Mouse (Mus musculus) spleen, postnatal 10 days (tissue): Measurements from ENCODE around the gene AI464131.
A peak's percentile ranks its signal among the peaks of the same experiment; 100 is the strongest.

Source experiments
- DNase-seq, 2 experiments: peaks; one replicate each; pipeline ENCODE4 v3.0.0; 2021 to 2022; ENCODE audit warnings: low spot score in 2 of 2

The AI464131 gene

DNA sequence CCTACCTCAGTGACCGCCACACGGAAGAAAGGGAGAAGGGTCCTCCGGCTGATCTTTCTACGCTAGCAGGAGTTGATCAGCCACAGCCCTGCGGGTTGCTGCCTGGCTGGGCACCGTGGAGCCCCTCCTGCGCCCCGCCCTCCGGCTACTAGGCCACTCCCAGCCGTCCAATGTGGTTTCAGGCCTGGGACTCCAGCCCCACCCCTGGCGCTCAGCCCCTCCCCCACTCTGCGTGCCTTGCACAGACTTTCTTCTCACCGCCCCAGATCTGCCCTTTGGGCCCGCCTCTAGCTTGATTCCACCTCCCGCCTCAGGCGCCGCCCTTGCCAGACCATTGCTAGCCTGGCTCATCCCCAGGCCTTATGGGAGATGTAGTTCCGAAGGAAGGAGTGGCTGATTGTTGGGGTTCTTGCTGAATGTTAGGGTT, at the start of gene AI464131:
Gene AI464131 (minus strand): TSS at position 91 of the 427 bp plus-strand sequence.
- peak; percentile 47 to 87 for DNase-seq

DNA sequence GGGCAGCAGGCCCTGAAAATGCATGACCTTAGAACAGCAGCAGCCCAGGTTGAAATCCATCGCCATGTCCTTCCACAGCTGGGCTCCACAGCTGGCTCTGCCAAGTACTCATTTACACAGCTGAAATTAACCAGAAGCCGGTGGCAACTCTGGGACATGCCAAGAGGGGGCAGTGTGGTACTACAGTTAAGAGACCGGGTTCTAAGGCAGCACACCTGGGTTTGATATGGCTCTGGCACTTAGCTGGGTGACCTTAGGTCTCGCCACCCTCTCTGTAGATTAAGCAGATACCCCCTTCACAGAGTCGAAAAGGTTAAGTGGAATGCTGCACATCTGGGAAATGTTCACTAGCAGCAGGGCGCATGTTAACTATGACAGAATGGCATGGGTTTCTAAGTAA, 49.7 kb upstream of the AI464131 start:
- peak; percentile 43 to 74 for DNase-seq

DNA sequence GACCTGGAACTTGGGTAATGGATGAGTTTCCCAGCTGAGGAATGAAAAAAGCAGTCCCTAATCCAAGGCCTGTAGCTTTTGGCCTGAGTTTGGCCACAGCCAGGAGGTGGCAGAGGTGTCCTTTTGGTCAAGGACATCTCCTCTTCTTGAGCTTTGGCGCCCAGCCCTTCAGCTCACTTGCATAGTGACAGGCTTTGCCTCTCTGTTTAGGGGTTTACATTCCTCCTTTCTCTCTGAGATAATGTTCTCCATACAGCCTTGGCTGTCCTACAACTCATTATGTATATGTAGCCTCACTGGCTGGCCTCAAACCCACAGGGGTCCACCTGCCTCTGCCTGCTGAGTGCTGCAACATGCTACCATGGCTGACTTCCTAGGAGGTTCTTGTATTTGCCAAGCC, 44.2 kb upstream of the AI464131 start:
- no peak for DNase-seq

DNA sequence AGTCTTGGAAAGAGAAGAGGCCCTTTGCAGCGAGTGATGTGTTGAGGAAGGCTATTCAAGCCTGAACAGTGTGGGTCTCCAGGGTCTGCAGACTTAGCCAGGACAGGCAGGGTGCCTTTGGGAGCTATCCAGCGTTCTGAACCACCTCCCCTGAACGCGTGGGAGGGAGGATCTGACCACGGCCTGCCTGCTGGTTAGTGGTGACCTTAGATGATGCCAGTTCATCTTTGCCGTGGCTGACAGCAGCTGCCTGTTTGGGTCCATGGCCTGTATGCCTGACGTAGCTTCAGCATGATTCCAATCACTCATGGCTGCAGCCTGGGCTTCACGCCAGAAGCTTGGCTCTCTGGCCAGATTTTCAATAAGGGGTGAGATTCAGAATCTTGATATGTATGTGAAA, 43.1 kb upstream of the AI464131 start:
- peak in 1 of 2 experiments; percentile 24 for DNase-seq

DNA sequence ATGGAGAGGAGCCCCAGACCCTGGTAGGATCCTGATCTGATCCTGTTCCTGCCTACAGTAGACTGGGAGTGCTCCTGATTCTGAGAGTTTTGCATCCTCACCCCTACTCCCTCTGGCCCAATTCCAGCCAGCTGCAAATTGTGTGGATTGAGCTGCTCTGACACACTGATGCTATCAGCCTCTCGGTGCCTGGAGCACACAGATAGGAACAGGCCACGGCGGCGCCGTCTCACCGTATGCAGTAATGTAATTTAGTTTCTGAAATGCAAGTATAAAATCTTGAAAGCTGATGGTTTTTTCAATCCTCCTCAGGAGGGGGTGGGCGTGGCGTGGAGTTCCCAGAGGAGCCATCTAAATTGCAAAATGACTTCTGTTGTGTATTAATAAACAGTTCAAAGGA, 39.3 kb upstream of the AI464131 start:
- DNase-seq, result no peak

DNA sequence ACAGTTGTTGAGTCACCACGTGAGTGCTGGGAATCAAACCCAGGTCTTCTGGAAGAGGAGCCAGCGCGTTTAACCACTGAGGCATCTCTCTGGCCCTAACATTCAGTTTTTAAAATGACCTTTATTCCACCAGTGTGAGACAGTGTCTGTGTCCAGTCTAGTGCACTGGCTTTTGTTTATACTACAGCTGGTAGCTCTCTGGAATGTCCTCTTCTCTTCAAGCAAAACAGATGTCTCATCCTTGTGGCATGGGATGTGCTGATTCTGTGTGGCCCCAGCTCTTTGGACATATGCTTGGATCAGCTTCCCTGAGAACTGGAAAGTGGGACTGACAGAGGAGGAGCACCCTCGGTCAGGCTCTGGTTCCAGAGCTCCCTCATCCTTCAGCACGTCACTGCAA, 32.0 kb upstream of the AI464131 start:
- no peak for DNase-seq

DNA sequence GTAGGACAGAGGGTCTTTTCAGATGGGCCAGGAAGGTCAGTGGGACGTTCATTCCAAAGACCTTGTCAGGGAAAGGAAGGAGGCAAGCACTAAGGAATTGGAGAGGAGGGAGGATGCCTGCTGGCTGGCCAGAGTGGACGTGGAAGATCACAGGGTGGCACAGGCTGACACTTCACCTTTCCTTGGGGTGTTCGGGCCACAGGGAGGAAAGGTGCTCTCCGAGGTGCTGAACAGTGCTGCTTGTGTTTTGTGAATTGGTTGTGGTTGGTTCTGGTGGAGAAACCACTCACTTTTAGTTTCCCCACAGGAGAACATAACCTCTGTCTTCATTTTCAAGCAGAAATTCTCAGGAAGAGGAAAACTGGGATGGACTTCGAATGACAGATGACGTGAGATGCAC, 29.5 kb upstream of the AI464131 start:
- peak in 1 of 2 experiments; percentile 56 for DNase-seq

DNA sequence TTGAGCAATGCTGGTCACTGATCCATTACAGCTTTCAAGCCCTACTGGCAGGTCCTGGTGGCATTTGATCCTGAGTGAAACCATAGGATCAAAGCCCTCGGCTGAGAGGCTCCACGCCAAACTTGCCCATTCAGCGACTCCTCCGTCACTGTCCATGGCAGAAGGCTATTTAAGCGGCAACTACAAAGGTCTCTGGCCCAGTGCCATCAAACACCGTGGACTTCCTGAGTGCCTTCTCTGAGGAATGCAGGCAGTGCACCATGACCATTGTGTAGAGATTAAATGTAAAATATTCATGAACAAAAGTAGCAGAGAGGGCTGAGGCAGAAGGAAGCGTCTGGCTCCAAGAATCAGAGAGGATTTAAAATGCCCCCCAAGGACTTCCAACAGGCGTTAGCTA, 25.1 kb upstream of the AI464131 start:
- DNase-seq, result no peak

DNA sequence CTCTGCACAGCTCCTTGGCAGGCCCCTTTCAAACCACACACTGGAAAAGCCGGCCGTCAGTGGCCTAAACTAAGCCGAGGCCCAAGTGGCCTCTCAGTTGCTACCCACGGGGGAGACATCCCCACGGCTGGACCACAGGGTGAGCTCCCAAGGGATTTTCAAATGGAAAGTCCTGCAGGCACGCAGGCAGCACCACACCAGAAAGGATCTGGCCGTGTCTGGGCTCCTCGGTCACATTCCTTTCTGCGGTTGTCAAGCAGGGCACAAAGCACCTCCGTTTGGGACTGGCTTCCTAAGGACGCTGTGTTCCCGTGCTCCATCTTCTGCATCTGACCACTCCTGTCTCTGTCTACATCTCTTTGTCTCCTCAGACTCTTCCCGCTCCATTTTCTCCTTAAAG, 24.2 kb upstream of the AI464131 start:
- DNase-seq, result no peak

DNA sequence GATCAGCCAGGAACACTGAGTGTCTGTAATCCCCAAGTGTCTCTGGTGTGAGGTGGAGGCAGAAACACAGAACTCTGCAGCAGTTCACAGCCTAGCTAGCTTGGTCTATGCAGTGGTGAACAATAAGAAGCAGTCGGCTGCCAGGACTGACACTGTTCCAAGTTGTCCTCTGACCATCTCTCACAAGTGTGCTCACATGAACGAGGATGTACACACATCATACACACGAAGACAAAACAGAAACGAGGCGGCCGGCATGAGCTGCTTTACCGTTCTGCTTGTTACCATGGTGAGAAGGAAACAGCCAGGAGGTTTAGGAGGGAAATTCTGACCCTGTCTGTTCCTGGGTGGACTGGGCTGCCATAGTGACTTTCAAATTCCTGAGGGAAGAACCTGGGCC, 23.7 kb upstream of the AI464131 start:
- no peak for DNase-seq

DNA sequence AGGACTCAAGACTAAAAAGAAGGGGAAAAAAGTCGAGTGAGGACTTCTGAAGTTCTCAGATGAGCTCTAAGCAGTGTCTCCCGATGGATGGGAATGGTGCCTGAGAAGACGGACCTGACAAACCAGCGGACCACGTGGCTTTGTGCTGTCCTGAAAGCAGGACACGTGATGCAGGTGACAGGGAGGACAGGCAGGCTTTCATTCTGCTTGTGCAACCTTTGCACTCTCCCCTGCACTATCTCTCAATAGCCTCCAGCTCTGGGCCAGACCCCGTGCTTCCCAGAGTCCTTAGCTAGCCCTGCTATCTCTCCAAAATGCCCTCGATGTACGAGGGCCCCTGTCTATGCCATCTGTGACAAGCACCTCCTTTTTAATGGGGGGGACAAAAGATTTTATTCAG, 22.0 kb upstream of the AI464131 start:
- no peak for DNase-seq

DNA sequence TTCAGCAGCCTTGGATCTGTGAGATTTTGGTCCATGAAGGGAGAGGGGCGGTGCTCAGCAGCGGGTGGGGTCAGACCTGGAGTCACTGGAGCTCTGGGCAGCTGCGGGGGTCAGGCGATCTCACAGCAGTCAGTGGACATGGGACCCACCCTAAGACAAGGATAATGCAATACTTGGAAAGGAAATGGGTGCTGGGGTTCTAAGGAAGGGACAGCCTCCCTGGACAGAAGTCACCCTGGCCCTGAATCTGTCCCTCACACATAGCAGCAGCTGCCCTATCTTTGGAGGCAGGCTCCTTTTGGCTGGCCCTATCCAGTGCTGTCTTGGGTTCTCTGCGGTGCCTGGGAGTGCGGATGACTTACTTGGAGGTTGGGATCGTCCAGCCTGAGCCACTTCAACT, 21.0 kb upstream of the AI464131 start:
- DNase-seq, result no peak

DNA sequence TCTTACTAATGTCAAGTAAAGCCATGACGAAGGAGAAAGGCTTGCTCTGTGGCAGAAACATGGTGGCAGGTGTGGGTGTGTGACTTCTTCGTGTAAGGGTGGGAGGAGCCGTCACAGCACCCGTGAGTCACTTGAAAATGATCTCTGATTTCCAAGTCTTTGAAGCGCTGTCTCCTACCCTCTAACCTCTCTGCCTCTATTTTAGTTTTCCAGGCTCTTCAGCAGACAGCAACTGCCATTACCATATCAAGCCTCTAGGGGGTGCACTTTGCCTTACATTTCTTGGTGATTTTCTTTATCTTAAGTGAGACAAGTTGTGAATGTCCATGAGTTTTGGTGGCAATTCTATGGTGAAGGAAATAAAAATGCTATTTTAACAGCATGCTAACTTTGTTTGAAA, 19.9 kb upstream of the AI464131 start:
- DNase-seq, result peak in 1 of 2 experiments; percentile 40

DNA sequence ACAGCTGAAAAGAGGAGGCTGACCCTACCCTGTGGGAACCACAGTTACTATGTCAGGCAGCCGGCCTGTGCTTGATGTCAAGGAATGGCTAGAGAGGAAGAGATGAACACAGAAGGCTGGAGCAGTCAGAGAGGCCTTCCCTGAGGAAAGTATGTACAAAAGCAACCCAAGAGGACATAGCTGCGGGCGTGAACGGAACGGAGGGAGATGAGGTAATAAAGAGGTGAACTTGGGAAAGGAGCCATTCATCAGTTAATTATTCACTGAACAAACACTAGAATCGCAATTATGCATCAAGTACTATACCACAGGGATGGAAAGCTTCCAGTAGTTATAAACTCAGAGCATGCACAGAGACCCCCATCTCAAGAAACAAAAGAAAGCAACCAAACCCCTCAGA, 19.3 kb upstream of the AI464131 start:
- DNase-seq, result no peak

DNA sequence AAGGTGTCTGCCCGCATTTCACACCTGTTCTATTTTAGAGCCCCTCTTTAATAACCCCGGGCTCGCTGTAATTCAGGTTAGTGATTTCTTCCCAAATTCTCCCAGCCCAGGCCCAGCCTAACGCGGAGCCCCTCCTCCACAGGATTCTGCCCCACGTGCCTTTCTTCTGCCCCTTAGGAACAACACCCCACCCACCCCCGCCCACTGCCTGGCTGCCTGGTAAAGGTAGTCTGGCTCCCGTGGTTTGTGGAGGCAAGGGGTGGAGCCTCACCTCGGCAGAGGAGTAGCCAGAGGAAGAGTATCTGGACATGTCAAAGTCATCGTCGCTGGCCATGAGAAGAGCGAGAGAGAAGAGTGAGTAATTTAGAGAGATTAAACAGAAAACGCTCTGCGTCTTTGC, 17.8 kb upstream of the AI464131 start:
- DNase-seq, result no peak

DNA sequence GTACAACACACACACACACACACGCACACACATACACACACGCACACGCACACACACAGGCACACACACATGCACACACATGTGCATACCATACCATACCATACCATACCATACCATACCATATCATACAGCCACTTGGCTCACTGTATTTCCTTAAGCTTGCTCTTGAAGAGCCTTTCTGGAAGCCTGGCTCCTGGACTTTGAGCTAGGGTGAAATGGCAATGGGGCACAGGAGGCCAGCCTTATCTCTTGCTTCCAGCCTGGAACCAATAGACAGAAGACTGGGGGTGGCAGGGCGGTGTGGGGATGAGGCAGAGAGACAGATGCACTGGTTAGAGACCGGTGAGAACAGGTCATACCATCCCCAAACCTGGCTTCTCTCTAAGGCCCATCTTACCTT, 16.3 kb upstream of the AI464131 start:
- no peak for DNase-seq

DNA sequence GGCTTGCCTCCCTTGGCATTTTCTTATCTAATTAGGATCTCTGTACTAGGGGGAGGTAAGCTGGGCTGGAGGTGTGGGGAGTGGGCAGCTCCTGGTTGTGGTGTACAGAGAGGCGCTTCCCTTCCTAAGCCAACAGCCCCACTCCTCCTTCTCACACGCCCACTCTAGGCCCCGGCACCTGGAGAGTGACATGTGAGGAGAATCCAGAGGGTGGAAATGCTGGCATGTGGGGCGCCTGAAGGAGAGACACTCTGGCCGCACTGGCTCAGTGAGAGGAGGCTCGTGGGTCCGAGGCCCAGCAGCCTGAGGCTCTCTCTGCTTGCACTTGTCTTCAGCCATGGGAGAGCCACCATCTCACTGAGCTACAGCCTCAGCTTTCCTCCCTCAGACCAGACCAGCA, 15.5 kb upstream of the AI464131 start:
- no peak for DNase-seq

DNA sequence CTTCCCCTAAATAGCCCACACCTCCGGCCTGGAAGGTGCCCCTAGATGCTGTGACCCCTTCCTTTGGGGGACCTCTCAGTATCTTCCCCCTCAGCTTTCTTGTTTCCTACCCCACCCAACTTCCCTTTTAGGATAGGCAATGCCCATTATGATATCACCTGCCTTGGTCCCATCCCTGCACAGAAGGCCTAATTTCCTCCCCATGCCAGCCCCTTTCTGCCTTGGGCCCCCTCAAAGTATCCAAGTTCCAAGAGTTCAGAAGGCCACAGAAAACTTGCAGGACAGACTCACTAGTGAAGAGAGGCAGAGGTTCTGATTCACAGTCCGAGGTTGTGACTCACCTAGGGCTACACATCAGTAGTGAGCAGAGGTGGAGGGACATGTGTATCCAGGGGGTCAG, 14.4 kb upstream of the AI464131 start, which contains the start of gene 1110017D15Rik:
Gene 1110017D15Rik (minus strand): TSS at position 101 of the 400 bp plus-strand sequence.
- DNase-seq, result no peak

DNA sequence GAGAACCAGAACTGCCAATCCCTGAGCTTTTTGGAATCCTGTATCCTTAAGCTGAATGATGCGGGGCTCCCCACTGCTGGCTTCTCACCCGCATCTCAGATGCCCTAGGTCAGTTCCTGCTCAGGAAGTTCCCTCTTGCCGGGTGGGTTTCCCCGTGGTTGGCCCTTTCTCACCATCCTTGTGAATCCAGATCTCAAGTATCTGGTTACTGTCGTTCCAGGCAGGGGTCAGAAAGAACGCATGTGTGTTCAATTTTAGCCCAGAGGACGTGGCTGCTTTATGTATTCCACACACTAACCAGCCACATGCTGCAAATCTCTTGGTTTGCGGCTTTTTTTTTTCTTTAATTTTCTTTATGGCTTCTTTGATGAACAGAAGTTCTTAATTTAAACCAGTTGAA, 10.8 kb upstream of the AI464131 start:
- DNase-seq, result no peak

DNA sequence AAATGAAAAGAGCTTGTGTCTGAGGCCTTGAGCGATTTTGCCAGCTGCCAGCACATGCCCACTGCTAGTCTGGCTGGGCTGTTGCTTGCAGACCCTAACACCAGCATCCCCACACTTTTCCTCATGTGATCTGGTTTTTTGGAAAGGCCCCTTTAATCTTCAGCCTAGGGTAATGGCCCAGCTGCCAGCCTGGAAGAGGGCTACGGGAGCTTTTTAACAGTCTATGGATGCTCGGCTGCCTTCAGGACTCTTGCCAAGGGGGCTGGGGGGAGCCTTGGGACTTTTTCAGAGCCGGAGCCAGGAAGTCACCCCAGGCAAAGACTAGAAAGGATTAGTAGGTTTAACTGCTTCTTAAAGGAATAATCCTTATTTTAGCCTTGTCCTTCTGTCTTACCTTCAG, 10.4 kb upstream of the AI464131 start:
- no peak for DNase-seq

DNA sequence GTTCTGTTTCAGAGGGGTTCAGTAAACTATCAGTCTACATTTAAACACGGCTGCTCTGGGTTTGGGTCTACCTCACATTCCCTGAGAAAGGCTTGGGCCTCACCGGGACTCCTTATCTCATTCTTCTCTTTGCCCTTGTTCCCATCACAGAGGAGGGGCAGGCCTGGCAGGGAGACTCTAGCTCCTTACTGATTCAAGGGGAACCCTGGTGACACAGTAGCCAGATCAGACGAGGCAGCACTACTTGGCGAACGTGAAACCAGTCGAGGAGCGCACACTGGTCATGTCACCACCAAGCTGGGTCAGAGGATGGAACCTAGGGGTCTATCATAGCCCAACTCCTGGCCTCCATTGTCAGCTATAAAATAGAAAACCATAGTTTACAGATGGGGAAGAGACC, 5.1 kb upstream of the AI464131 start:
- no peak for DNase-seq

DNA sequence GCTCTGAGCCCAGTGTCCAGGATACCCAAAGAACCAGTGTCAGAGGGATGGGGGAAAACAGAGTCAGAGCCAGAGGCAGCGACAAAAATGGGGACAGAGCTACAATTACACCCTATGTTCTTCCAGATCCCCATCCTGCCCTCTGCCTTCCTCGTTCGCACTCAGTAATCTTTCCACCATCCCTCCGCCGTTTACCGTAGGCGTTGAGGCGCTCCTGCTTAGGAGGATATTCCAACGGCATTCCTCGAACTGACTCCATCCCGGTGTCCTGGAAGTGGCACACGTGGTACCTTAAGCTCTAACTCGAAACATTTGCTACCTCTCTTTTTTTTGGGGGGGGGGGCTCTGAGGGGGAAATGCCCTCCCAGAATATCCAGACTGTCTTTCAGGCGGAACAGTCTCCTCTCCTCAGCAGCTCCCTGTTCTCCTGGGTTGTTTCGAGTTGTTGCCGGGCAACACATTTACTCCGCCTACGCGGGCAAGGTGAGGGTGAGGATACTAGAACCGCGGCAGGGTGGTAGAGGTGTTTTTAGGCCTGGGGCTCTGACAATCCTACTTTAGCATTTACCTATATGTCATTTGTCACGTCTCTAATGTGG, 4.5 kb upstream of the AI464131 start:
- DNase-seq, result no peak

DNA sequence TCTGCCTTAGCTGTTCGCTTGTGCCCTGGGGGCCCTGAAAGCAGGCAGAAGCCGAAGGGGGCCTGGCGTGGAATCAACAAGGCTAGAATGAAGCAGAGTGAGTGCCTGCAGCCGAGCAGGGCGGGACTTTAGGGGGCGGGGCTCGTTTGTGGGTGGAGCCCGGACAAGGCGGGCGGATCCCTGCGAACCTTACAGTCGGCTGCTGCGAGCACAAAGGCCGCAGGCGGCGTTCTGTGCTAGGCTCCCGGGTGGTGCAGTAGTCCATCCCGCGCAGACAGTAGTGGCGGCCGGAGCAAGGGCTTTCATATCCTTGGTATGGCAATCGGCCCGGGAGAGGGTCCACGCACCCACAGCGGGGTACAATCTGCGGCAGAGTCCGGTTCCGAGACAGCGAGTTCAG, 4.0 kb upstream of the AI464131 start:
- peak; percentile 48 to 84 for DNase-seq

DNA sequence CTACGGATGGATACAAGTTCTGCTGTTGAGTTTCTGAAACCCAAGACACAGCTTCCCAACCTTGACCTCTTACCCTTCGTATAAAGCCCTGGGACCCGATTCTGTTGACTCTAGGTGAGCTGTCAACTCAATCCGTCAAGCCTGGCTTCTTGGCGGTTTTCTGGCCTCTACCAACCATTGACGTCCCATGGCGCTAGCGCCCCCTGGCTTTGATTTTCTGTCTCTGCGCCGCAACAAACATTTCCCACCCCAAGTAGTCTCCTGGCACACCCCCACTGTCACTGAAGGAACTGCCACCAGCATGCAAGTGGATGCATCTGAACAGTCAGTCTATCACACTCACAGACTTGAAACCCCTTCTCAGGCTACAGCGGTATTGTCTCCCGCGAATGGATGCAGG, 3.3 kb upstream of the AI464131 start:
- DNase-seq, result peak; percentile 18 to 69
